Mouse (Mus musculus) layer of hippocampus, postnatal 36 days (tissue): ENCODE measurements at regions not wholly inside any gene's neighbourhood (a gene's known extent, or its start where the extent isn't known, plus 50 kb on each side); places are given as distances from the start of the nearest gene placed in this dataset.

Experiments used
- DNase-seq, 2 experiments: peaks; one replicate each; pipeline ENCODE4 v3.0.0; 2022

- no peak for DNase-seq
Observed at GRCm38 (mm10) chr16:75104894-75105293, 481.0 kb downstream of the Lipi start.

- DNase-seq = no peak
Observed at GRCm38 (mm10) chr16:75093163-75093562, 492.7 kb downstream of the Lipi start.

- DNase-seq = peak; percentile 13 to 34
Observed at GRCm38 (mm10) chr16:75092471-75093130, 493.3 kb downstream of the Lipi start.

GRCm38 (mm10) chr16:75091931-75092330, 493.9 kb downstream of the Lipi start:
- peak in 1 of 2 experiments; percentile 11 for DNase-seq

GRCm38 (mm10) chr16:75089383-75090035, 496.4 kb downstream of the Lipi start:
- DNase-seq = peak; percentile 61 to 68

- DNase-seq = no peak
Observed at GRCm38 (mm10) chr16:75088701-75089100, 497.2 kb downstream of the Lipi start.

GRCm38 (mm10) chr16:75065281-75065680, 520.6 kb downstream of the Lipi start:
- DNase-seq = no peak

- no peak for DNase-seq
Observed at GRCm38 (mm10) chr16:75052953-75053352, 532.9 kb downstream of the Lipi start.

GRCm38 (mm10) chr16:75045969-75046368, 539.9 kb downstream of the Lipi start:
- no peak for DNase-seq
